Mouse (Mus musculus) layer of hippocampus, adult 8-10 months (tissue): ENCODE data around the gene Metap1d. TPM values are rescaled to one million over a fixed set of nuclear protein-coding genes. Genes with fewer than 3 reads are reported as not detected.

Source experiments
- DNase-seq, 2 experiments: peaks; one replicate each; pipeline ENCODE4 v3.0.0; 2022; ENCODE audit warnings: low spot score in 2 of 2
- total RNA-seq, 4 experiments: library from RNA; stranded (reverse); gene quantifications; 2 replicates each; pipeline ENCODE4 v1.2.4; 2022

Gene Metap1d
- total RNA-seq, 4 experiments from 2014 or later, result 22.5 to 29.5 (median 26.1) TPM

DNA sequence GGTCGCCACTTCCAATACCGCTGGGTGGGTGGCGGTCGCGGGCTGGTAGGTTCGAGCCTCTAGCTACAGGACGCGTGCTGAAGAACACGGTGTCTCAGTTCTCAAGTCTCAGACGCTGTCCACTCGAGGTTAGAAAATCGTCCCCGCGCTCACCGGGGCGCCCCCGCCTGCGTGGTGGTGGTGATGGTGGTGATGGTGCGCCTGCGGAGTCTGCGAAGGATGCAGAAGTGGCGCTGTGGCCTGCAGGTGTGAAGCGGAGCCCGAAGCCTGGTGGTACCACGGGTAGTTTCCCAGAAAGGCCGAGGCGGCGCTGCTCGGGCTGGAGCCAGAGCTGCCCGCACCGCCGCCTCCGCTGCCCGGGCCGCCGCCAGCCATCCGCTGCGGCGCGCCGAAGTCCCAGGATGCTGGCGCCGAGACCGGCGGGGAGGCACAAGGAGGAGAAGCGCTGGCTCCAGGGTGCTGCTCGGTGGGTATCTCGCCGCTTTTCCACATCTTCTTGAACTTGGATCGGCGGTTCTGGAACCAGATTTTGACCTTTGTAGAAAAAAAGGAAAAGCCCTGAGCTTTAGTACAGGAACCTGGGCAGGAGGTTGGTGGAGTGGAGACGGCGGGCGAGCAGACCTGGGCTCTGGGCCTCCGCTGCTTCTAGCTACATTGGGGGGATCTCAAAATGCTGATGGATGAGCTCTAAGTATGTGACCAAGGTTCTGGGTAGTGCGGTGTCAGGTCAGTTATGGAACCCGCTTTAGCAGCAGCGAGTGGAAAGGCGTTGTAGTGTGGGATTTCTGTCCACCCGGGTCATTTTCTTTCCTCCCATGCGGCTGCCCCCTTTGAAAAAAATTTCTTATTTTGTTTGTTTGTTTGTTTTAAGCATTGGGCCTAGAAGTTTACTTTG is 91.6 kb downstream of the Metap1d start:
- DNase-seq, result no peak

DNA sequence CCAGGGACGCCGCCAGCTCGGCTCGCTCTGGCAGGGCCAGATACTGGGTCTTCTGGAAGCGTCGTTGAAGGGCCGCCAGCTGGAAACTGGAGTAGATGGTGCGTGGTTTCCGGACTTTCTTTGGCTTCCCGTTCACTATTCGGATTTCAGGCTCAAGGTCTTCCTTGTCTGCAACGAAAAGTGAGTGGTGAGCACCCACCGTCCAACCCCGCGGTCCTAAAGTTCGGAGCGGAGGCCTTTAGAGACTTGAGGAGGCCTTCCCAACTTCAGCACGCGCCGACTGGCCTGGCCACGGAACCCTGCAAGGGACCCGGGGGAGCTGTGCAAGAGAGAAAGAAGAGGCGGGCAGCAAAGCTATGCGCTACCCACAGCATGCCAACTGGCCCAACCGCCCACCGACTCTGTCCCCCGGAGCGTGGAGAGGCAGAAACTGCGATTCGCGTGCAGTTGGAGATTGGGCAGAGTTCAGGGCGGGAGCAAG is 92.4 kb downstream of the Metap1d start:
- DNase-seq, result no peak

DNA sequence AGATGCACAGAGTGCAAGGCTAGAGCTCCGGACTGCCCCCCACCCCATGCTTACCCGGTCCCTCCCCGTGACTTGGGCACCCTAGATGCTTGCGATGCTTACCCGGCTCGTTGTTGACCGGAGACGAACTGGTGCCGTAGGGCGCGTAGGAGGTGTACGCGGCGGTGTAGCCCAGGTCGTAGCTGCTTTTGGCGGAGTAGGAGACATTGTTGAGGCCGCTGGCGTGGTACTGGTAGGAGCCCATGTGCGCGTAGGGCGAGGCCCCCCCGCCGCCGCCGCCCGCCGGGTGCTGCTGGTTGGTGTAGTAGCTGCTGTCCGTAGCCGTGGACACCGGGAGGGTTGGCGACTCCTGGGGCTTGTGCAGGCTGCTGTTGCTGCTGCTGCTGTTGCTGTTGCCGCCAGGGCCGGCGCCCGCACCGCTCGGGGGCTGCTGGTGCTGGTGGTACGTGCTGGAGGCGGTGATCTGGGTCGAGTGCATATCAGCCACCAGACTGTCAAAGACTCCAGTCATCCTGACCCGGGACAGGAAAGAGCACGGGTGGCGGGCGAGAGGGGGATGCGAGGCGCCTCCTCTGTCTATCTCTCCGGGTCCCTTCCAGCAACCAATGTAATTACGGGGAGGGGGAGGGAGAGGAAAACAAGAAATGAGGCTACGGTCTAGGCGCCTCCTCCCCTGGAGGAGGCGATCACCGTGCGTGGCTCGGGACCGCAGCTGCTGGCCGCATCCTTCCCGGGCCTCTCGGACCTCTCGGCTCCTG is 93.0 kb downstream of the Metap1d start:
- no peak for DNase-seq

DNA sequence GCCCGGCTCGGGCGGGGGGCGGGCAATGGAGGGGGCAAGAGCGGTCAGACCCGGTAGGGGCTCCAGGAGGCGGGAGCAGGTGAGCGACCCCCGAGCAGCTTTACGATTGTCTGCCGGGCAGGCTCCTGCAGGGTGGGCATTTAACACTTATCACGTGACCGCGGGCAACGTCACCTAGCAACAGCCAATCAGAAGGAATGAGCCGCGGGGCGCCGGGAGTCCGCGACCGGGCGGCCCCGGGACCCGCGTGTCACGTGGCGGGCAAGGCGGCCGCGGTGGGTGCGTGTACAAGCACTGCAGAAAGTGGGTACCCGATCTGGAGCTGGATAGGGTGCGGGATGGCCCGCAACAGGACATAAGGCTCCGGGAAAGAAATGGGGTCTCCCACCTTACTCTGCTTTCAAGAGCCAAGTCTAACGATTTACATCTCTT is 93.6 kb downstream of the Metap1d start, which contains the start of gene Dlx2:
Dlx2 (minus strand) TSS at position 115 of the 432 bp plus-strand sequence.
- DNase-seq, result no peak

DNA sequence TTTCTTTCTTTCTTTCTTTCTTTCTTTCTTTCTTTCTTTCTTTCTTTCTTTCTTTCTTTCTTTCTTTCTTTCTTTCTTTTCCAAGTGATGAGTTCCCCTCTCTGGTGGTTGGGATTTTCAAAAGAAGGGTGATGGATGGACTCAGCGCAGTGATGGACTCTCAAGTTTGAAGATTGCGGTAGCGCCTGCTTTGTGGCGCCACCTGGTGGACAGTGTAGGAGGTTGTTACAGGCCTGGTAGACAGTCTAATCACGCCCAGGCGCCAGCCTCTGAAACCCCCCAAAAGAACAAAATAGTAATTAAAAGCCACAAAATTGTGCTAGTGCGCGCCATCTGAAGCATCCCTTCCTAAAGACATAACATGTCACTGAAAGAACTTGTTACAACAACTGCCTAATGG is 94.8 kb downstream of the Metap1d start:
- no peak for DNase-seq

DNA sequence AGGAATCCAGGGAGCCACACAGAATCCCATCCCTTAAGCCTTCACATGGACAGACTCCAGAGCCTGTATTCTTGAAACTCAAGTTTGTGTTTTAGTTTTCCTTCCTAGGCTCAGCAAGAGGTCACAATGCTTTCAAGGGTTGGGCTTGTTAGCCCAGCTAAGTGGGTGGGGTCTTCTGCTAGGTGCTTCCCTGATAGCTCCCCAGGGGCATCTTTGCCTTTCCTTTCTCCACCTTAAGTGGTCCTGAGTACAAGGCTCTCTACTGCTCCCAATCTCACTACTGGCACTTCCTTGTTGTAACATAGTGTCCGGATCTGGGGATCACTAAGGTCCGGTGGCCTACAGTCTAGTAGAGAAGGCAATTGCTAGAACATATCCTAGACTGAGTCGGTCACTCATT is 97.3 kb downstream of the Metap1d start:
- no peak for DNase-seq

DNA sequence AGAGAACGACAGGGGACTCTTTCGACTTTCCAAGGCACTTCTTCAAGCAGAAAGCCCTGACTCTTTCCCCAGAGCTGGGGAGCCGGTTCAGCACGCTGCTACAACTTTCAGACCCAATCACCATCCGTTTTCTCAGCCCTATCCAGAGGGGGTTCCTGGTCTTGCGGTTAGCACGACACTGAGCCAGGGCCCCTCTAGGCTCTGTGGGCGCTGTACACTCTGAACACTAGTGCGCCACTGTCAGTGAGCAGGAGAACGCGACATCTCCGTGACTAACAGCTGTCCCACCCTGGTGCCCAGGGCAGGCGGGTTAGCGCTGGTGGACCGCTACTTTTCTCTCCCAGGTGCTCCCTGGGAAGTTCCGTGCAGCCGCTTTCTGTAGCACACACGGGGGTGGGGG is 98.6 kb downstream of the Metap1d start:
- DNase-seq, result no peak

DNA sequence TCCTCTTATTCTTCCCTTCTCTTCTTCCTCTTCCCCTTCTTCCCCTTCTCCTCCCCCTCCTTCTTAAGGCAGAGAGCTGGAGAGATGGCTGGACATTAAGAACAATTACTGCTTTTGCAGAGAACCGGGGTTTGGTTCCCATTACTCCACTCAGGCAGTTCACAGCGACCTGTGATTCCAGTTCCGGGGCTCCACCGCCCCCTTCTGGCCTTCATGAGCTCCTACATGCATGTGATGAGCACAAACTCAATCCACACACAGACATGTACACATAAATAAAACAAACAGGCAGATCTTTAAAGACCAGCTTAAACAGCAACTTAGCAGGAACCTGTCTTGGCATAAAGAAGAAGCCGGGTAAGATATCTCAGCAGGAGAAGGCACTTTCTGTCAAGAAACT is 103.0 kb downstream of the Metap1d start:
- no peak for DNase-seq

DNA sequence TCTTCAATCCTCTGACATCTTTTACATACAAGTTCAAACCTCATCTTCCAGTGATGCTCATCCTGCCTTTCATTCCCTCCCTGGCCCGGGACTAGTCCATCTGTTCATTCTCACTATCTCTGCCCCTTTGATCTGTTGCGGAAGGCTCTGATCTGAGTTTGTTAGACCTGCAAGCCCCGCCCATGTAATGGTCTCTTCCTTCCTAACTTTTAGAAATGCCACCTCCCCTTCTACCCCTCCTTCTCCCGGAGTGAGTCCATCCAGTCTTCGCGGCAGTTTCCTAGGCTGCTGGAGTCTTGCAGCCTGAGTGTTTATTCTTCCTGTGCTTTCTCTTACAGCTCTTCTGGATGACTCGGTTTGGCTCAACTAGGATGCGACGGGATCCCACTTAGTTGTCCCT is 113.4 kb downstream of the Metap1d start:
- no peak for DNase-seq

DNA sequence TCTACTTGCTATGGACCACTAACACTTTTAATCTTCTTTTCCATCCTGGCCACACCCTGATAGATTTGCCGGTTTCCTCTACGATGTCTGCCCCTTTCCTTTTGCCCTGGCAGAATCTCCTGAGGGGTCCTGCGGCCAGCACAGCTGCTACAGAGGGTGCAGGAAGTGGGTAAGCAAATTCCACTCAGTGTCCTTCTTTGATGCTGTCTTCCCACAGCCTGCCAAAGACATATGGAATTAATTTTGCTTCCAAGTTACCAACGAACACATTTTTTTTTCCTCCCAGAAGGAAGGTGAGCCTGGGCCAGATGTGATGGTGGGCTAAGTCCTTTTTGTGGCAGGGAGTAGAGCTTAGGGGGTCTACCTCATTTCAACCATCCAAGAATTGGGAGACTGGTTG is 120.7 kb downstream of the Metap1d start:
- no peak for DNase-seq

Other genes starting within 250 kb of the Metap1d start
- gene Dync1i2, start 241.6 kb upstream of the Metap1d start, total RNA-seq, result 100 to 1,000 TPM; 127 to 141 (median 138) TPM
- 100 to 1,000 TPM; 162 to 175 (median 163) TPM for gene Slc25a12, start 85.5 kb upstream of the Metap1d start, total RNA-seq
- 10 to 100 TPM; 16.8 to 20.9 (median 18.7) TPM for gene Hat1, start 64.3 kb upstream of the Metap1d start, total RNA-seq
- gene Dlx1, start 74.8 kb downstream of the Metap1d start, total RNA-seq, result 10 to 100 TPM; 14.0 to 16.3 (median 15.2) TPM
- 1 to 10 TPM; 3.6 to 4.9 (median 4.7) TPM for gene Dlx2, start 93.5 kb downstream of the Metap1d start, total RNA-seq